Mouse (Mus musculus) induced T-regulatory cell, adult 2 months (primary cell): ENCODE measurements around the gene Wdr19.
"Not testable (repeated sequence)": the region's sequence is repeated elsewhere in the genome, so short reads cannot be mapped to it uniquely, and the experiment has no call there.

Experiments used
- DNase-seq: peaks from one replicate; pipeline ENCODE4 v3.0.0-alpha.2; 2012; ENCODE audit warnings: low read depth

Gene Wdr19

DNA sequence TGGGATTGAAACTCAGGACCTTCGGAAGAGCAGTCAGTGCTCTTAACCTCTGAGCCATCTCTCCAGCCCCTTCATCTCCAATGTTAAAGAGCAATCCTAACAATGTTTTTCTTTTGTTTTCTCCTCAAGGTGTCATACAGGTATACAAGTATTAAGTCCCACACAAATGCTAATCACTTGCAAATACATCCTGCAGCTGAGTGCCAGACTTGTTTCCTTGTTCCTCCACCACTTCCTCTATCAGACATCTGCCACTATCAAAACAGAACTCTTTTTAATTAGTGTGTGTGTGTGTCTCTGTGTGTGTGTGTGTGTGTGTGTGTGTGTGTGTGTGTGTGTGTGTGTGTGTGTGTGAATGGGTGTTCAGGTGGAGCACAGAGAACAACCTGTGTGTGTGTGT is 100.1 kb downstream of the Wdr19 start:
- not testable (repeated sequence) for DNase-seq

DNA sequence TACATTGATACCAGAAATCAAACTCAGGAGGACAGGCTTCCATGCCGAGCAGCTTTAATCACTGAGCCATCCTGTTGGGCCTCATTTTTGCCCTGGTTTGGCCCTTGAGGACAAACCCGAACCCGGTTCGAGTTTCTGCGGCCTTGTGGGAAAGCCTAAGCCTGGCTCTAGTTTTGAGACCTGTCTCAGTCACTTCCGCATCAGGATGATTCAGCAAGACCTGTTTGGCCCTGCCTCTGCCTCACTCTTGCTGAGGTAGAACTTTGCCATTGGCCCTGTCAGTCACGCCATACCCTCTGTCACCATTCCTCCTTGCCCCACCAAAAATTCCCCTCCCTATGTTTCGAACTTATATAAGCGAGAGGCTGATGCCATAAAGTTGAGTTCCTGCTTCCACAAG is 100.6 kb downstream of the Wdr19 start:
- no peak for DNase-seq

DNA sequence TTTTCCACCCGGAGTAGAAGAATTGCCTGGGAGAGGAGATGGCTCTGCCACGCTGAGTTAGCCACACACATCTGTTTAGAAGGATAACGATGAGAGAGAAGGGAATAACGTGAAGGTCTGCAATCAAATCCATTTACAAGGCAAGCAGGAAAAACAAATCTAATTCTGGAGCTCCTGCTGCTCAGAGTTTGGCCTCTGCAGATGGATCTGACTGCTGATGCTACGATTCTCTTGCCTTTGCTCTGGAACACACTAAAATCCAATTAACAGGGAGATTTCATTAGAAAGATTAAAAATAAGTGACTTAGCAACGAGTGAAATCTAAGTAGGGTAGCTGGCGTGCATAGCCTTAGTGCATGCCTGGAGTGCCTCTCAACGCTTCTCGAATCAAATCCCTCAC is 106.0 kb downstream of the Wdr19 start:
- DNase-seq, result no peak

GRCm38 (mm10) chr5:65308208-65308607 is 108.7 kb downstream of the Wdr19 start:
- no peak for DNase-seq

GRCm38 (mm10) chr5:65308866-65309265 is 109.4 kb downstream of the Wdr19 start:
- DNase-seq, result no peak
